Mouse (Mus musculus): Measurements from ENCODE around the gene Nap1l1.

DNA sequence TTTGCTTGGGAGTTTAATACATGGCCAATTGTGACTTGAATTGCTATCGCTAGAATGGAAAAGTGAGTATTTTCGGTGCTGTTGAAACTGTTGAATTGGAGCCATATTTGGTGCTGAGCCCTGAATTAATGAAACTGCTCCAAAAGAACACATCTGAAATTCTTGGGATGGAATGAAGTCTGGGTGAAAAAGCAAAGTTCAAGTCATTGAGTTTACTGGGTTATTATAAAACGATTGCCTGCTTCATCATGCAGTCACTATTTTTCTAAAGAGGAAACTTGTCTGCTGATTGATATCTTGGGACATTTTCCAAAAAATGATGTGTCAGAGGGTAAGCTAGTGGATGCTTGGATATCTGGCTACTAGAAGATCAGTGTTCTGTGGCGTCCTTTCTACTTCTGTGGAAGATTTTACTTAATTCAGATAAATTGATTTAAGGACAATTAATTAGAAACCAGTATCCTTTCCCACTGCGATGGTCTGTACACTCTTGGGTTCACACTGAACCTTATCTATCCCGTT lies 4.0 kb downstream of the Nap1l1 start:
- no peak for TF ChIP-seq MYC (IDR thresholded peaks at IDR 0.05; ENCODE audit: low read depth, low read length)
- TF ChIP-seq EP300 (IDR thresholded peaks at IDR 0.05; ENCODE audit: low read length), result no peak
- TF ChIP-seq BHLHE40 (IDR thresholded peaks at IDR 0.05; ENCODE audit: low read depth, low read length), result no peak
- no peak for TF ChIP-seq KAT2A (IDR thresholded peaks at IDR 0.05; ENCODE audit: insufficient replicate concordance, low read length)
